18 mouse cellular contexts compared by ENCODE assay signal in the genomic region with DNA sequence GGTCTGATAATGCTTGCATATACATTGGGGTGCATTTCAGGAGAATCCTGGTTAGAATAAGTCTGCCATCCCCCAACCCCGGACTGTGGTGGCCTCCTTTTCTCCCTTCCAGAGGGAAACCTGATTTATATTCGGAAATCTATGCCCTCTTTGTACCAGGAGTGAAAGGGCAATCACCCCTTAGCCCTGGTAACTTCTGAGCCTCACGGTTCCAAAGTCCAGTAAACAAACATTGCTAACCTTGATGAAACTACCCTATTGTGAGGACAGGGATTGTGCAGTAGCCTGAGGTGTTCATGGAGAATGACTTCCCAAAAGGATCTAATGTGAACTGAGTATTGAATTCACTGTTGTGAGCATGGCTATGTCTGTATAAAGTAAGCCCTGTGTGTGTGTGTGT. TPM values are rescaled to one million over a fixed set of nuclear protein-coding genes. Genes with fewer than 3 reads are reported as not detected.
DNase-seq lines count a peak whose midpoint lies in the region; ATAC-seq and TF ChIP-seq lines count a peak whose summit lies in the region.
"Had no signal": no experiment of that assay in that cellular context is flagged by ENCODE, and none has a peak within 500 bp of the region (broad histone marks: within the 10 kb centered on the region; RNA-seq: fewer than 3 reads in every experiment).

No protein-coding gene starts in this region.

- no peak for TF ChIP-seq CTCF in kidney, adult 2 months (conservative IDR thresholded peaks at IDR 0.05; ENCODE audit: insufficient read depth, insufficient read length, low read depth, low read length)

- no peaks in the 10 kb centered on the region for H3K9me3 ChIP-seq in kidney, embryonic 15.5 days (replicated peaks)
- H3K9me3 ChIP-seq in liver, embryonic 12.5 days (replicated peaks) = no peaks in the 10 kb centered on the region
- no peaks in the 10 kb centered on the region for H3K9me3 ChIP-seq in liver, embryonic 16.5 days (replicated peaks; ENCODE audit: control insufficient read depth, low read length)
- H3K9me3 ChIP-seq: embryonic facial prominence, embryonic 12.5 days; forebrain, embryonic 15.5 days; heart, embryonic 13.5 days had no signal

- H3K9ac ChIP-seq in kidney, embryonic 15.5 days = no peak overlapping the region
- H3K9ac ChIP-seq in liver, embryonic 12.5 days = no peak overlapping the region
- H3K9ac ChIP-seq in liver, embryonic 16.5 days (ENCODE audit: low read depth, low read length) = no peak overlapping the region
- H3K9ac ChIP-seq: embryonic facial prominence, embryonic 12.5 days; forebrain, embryonic 15.5 days; heart, embryonic 13.5 days had no signal

- H3K27me3 ChIP-seq in kidney, adult 2 months (replicated peaks; ENCODE audit: control insufficient read depth, insufficient read depth, low read length) = no peaks in the 10 kb centered on the region
- peaks cover 8% of the 10 kb centered on the region; the same call in 1 of the 2 replicates for H3K27me3 ChIP-seq in kidney, embryonic 15.5 days
- peaks cover 14% of the 10 kb centered on the region for H3K27me3 ChIP-seq in liver, embryonic 12.5 days (replicated peaks)
- peaks cover 3% of the 10 kb centered on the region; the same call in 1 of the 2 replicates for H3K27me3 ChIP-seq in liver, embryonic 16.5 days (ENCODE audit: control insufficient read depth, insufficient read depth, low read depth, low read length)

- peak; percentile 81 for DNase-seq in kidney, adult 2 months
- DNase-seq in liver = no peak
- peak; percentile 45 to 65 for DNase-seq in kidney, postnatal 36 days
- no peak for DNase-seq in right cerebral cortex, postnatal 4 days
- DNase-seq in layer of hippocampus, postnatal 10 days (ENCODE audit: low spot score in 2 of 2) = no peak
- DNase-seq: adrenal gland, adult 2 months; adrenal gland, postnatal 36 days; cerebellum, adult 9-10 months; cerebellum, postnatal 25 days; gastrocnemius, postnatal 36 days; heart, adult 11 months; heart, postnatal 36 days had no signal

- 28% methylated on average over 3 of the region's 3 CpGs for WGBS in kidney, adult 2 months
- 39% methylated on average over 3 of the region's 3 CpGs for WGBS in kidney, embryonic 15.5 days
- 49% methylated on average over 3 of the region's 3 CpGs for WGBS in liver, embryonic 12.5 days (ENCODE audit: insufficient replicate concordance)
- WGBS in liver, embryonic 16.5 days (ENCODE audit: insufficient replicate concordance) = 48% methylated on average over 3 of the region's 3 CpGs

- H3K4me3 ChIP-seq in kidney, adult 2 months (ENCODE audit: insufficient read depth, low read depth, low read length) = no peak overlapping the region
- no peak overlapping the region for H3K4me3 ChIP-seq in kidney, embryonic 15.5 days (replicated peaks)
- H3K4me3 ChIP-seq in liver, embryonic 12.5 days = no peak overlapping the region
- H3K4me3 ChIP-seq in liver, embryonic 16.5 days (ENCODE audit: low read depth, low read length) = no peak overlapping the region
- H3K4me3 ChIP-seq: embryonic facial prominence, embryonic 12.5 days; forebrain, embryonic 15.5 days; heart, embryonic 13.5 days had no signal

- H3K36me3 ChIP-seq in kidney, adult 2 months (ENCODE audit: control insufficient read depth, insufficient read depth, low read length) = no peaks in the 10 kb centered on the region
- H3K36me3 ChIP-seq in kidney, embryonic 15.5 days = no peaks in the 10 kb centered on the region
- H3K36me3 ChIP-seq in liver, embryonic 12.5 days = no peaks in the 10 kb centered on the region
- no peaks in the 10 kb centered on the region for H3K36me3 ChIP-seq in liver, embryonic 16.5 days (ENCODE audit: control insufficient read depth, insufficient read depth)
- H3K36me3 ChIP-seq: embryonic facial prominence, embryonic 12.5 days; forebrain, embryonic 15.5 days; heart, embryonic 13.5 days had no signal

- no peak overlapping the region for H3K4me2 ChIP-seq in kidney, embryonic 15.5 days
- no peak overlapping the region for H3K4me2 ChIP-seq in liver, embryonic 12.5 days
- no peak overlapping the region for H3K4me2 ChIP-seq in liver, embryonic 16.5 days (ENCODE audit: low read depth, low read length)
- H3K4me2 ChIP-seq: embryonic facial prominence, embryonic 12.5 days; forebrain, embryonic 15.5 days; heart, embryonic 13.5 days had no signal

- peak overlapping the region; percentile 64 for H3K27ac ChIP-seq in kidney, adult 2 months (ENCODE audit: insufficient read depth, low read depth, low read length)
- no peak overlapping the region for H3K27ac ChIP-seq in kidney, embryonic 15.5 days
- H3K27ac ChIP-seq in liver, embryonic 12.5 days = no peak overlapping the region
- H3K27ac ChIP-seq in liver, embryonic 16.5 days (ENCODE audit: low read length) = 0 out of 2 replicates have a peak overlapping the region, but pooled peaks have one; percentile 28
- H3K27ac ChIP-seq: embryonic facial prominence, embryonic 12.5 days; forebrain, embryonic 15.5 days; heart, embryonic 13.5 days had no signal

- ATAC-seq in kidney, embryonic 15.5 days (replicated peaks; ENCODE audit: low FRiP score) = no peak
- ATAC-seq in liver, embryonic 12.5 days = peak; percentile 18
- peak; percentile 69; the same call in 1 of the 2 replicates for ATAC-seq in liver, embryonic 16.5 days (ENCODE audit: low read depth)
- ATAC-seq: forebrain, embryonic 15.5 days had no signal

- H3K4me1 ChIP-seq in kidney, adult 2 months (ENCODE audit: control insufficient read depth, insufficient read depth, low read length) = peaks cover 9% of the 10 kb centered on the region; the same call in 1 of the 2 replicates
- peaks cover 5% of the 10 kb centered on the region for H3K4me1 ChIP-seq in kidney, embryonic 15.5 days
- H3K4me1 ChIP-seq in liver, embryonic 12.5 days = peaks cover 21% of the 10 kb centered on the region
- H3K4me1 ChIP-seq in liver, embryonic 16.5 days (ENCODE audit: control insufficient read depth, low read depth, low read length) = peaks cover 2% of the 10 kb centered on the region; the same call in 1 of the 2 replicates
- H3K4me1 ChIP-seq: forebrain, embryonic 15.5 days had no signal

- no peak for TF ChIP-seq POLR2A in kidney, adult 2 months (IDR thresholded peaks at IDR 0.05; ENCODE audit: low read depth, low read length)

RNA-seq across cellular contexts. Expression of a gene that starts 5.4 kb away (rescaled TPM):
- 5.0 and 5.3 TPM in 2 replicates for polyA plus RNA-seq in kidney, adult 2 months (2012; rRNA removed)
- polyA plus RNA-seq in kidney, embryonic 15.5 days (2015; fragmentation: Nextera tagmentation; extraction: Ambion mirVana) = 0.58 and 0.70 TPM in 2 replicates
- 0.15 TPM in 1 of 2 replicates, not detected in the other for polyA plus RNA-seq in liver, embryonic 12.5 days (2016; fragmentation: Nextera tagmentation; extraction: Ambion mirVana)
- 0.21 and 0.35 TPM in 2 replicates for polyA plus RNA-seq in liver, embryonic 16.5 days (2015; fragmentation: Nextera tagmentation; extraction: Ambion mirVana)
- under 1 TPM; 0.41 to 0.80 TPM for total RNA-seq in layer of hippocampus, postnatal 10 days (2021)

RNA-seq across cellular contexts. Expression of a gene that starts 6.9 kb away (rescaled TPM):
- polyA plus RNA-seq in kidney, adult 2 months (2012; rRNA removed) = 9.0 and 10.2 TPM in 2 replicates
- 19.0 and 21.4 TPM in 2 replicates for polyA plus RNA-seq in kidney, embryonic 15.5 days (2015; fragmentation: Nextera tagmentation; extraction: Ambion mirVana)
- 12.6 and 14.8 TPM in 2 replicates for polyA plus RNA-seq in liver, embryonic 12.5 days (2016; fragmentation: Nextera tagmentation; extraction: Ambion mirVana)
- polyA plus RNA-seq in liver, embryonic 16.5 days (2015; fragmentation: Nextera tagmentation; extraction: Ambion mirVana) = 5.9 and 6.1 TPM in 2 replicates
- 10 to 100 TPM; 69.3 to 71.4 TPM for total RNA-seq in layer of hippocampus, postnatal 10 days (2021)

RNA-seq across cellular contexts. Expression of a gene that starts 19.8 kb away (rescaled TPM):
- polyA plus RNA-seq in kidney, adult 2 months (2012; rRNA removed) = 103 and 172 TPM in 2 replicates
- 446 and 492 TPM in 2 replicates for polyA plus RNA-seq in kidney, embryonic 15.5 days (2015; fragmentation: Nextera tagmentation; extraction: Ambion mirVana)
- 355 and 360 TPM in 2 replicates for polyA plus RNA-seq in liver, embryonic 12.5 days (2016; fragmentation: Nextera tagmentation; extraction: Ambion mirVana)
- polyA plus RNA-seq in liver, embryonic 16.5 days (2015; fragmentation: Nextera tagmentation; extraction: Ambion mirVana) = 197 and 235 TPM in 2 replicates
- total RNA-seq in layer of hippocampus, postnatal 10 days (2021) = 100 to 1,000 TPM; 414 to 429 TPM

Comparison
In these comparisons a context has a peak if more than half of its experiments do, and no peak if none do; other contexts are left out.
1. H3K27ac ChIP-seq: peak in kidney, adult 2 months (single experiment) and liver, embryonic 16.5 days (single experiment); none in kidney, embryonic 15.5 days (single experiment) and liver, embryonic 12.5 days (single experiment).
2. DNase-seq: peak in kidney, adult 2 months (single experiment) and kidney, postnatal 36 days (2 of 2); none in liver (single experiment), right cerebral cortex, postnatal 4 days (single experiment) and layer of hippocampus, postnatal 10 days (0 of 2).